Mouse (Mus musculus): ENCODE measurements around the gene Grhpr. TPM values are rescaled to one million over a fixed set of nuclear protein-coding genes. Genes with fewer than 3 reads are reported as not detected.
A peak's percentile ranks its signal among the peaks of the same experiment; 100 is the strongest.

The Grhpr gene
- total and polyA plus RNA-seq, 3 experiments = 27.3 to 76.4 TPM; not detected in 1

GRCm38 (mm10) chr4:45013031-45013431 is 31.8 kb downstream of the Grhpr start:
- Histone ChIP-seq H3K9ac (ENCODE audit: control insufficient read depth, low read depth, low read length, poor library complexity, severe bottlenecking) (peak overlapping the region; percentile 66), H3K27me3 (ENCODE audit: control insufficient read depth in 1 of 2, insufficient read depth in 2 of 2, low read length in 2 of 2) (no peaks in the 10 kb centered on the region), H3K4me1 (ENCODE audit: control insufficient read depth in 1 of 2, insufficient read depth in 2 of 2, low read length in 2 of 2) (peaks cover 4 to 20% of the 10 kb centered on the region in 2 experiments; a peak in 3 of 4 replicates), H3K27ac (ENCODE audit: control insufficient read depth, low read depth, low read length) (peak overlapping the region; percentile 97), H3K4me3 (ENCODE audit: control insufficient read depth in 1 of 2, insufficient read depth in 1 of 2, low read depth in 2 of 2, low read length in 2 of 2) (peak overlapping the region; percentile 67 to 72), H3K9me3 (replicated peaks; ENCODE audit: insufficient read depth, low read length) (no peaks in the 10 kb centered on the region), H3K79me2 (ENCODE audit: control insufficient read depth, insufficient read depth, low read length, poor library complexity) (peaks cover 16% of the 10 kb centered on the region), H3K36me3 (ENCODE audit: control insufficient read depth in 1 of 2, insufficient read depth in 2 of 2, low read length in 2 of 2) (peaks cover 0 to 21% of the 10 kb centered on the region in 2 experiments; a peak in 2 of 4 replicates)
- peak; percentile 87 for DNase-seq (ENCODE audit: low read depth, low spot score)
- TF ChIP-seq POLR2A (IDR thresholded peaks at IDR 0.05; ENCODE audit: control insufficient read depth in 1 of 2, insufficient read depth in 1 of 2, low read depth in 1 of 2, low read length in 2 of 2, poor library complexity in 1 of 2) = peak; percentile 5 to 38; a peak in 1 of 4 replicates
- peak; percentile 89 for TF ChIP-seq SIN3A (IDR thresholded peaks at IDR 0.05; ENCODE audit: low read length)
- TF ChIP-seq ZMIZ1 (IDR thresholded peaks at IDR 0.05; ENCODE audit: low read depth, low read length) = no peak
- no peak for TF ChIP-seq JUND (IDR thresholded peaks at IDR 0.05; ENCODE audit: low read depth, low read length)
- peak; percentile 99 for TF ChIP-seq RCOR1 (IDR thresholded peaks at IDR 0.05; ENCODE audit: low read depth, low read length)
- TF ChIP-seq MAZ (IDR thresholded peaks at IDR 0.05; ENCODE audit: low read depth, low read length) = peak; percentile 77
- no peak for TF ChIP-seq RAD21 (IDR thresholded peaks at IDR 0.05; ENCODE audit: low read depth, low read length)
- no peak for TF ChIP-seq CTCF (IDR thresholded peaks at IDR 0.05 in 2 of 3, conservative IDR thresholded peaks at IDR 0.05 in 1 of 3; ENCODE audit: control insufficient read depth in 1 of 3, insufficient read depth in 1 of 3, low read depth in 2 of 3, low read length in 3 of 3, poor library complexity in 1 of 3, severe bottlenecking in 1 of 3)
- TF ChIP-seq SMC3 (IDR thresholded peaks at IDR 0.05; ENCODE audit: low read depth, low read length) = no peak; the same call in 1 of the 2 replicates
- no peak for TF ChIP-seq USF2 (IDR thresholded peaks at IDR 0.05; ENCODE audit: borderline replicate concordance in 1 of 2, insufficient read depth in 1 of 2, low read depth in 1 of 2, low read length in 2 of 2)
- no peak for TF ChIP-seq POLR2AphosphoS2 (IDR thresholded peaks at IDR 0.05; ENCODE audit: low read length)
- TF ChIP-seq TAL1 (IDR thresholded peaks at IDR 0.05; ENCODE audit: low read length) = peak; percentile 46
- no peak for TF ChIP-seq HCFC1 (IDR thresholded peaks at IDR 0.05; ENCODE audit: low read depth, low read length)
- TF ChIP-seq ZKSCAN1 (IDR thresholded peaks at IDR 0.05; ENCODE audit: low read depth, low read length) = no peak
- peak; percentile 60; the same call in 1 of the 2 replicates for TF ChIP-seq BHLHE40 (IDR thresholded peaks at IDR 0.05; ENCODE audit: borderline replicate concordance, low read depth, low read length)
- peak; percentile 67; the same call in 1 of the 2 replicates for TF ChIP-seq MAX (IDR thresholded peaks at IDR 0.05; ENCODE audit: low read length)
- TF ChIP-seq E2F4 (IDR thresholded peaks at IDR 0.05; ENCODE audit: borderline replicate concordance, low read depth, low read length) = 0 out of 2 replicates have a peak, but pooled peaks have one; percentile 53
- peak; percentile 84; the same call in 1 of the 2 replicates for TF ChIP-seq MAFK (IDR thresholded peaks at IDR 0.05; ENCODE audit: borderline replicate concordance, low read depth, low read length)
- peak; percentile 97 for TF ChIP-seq GATA1 (IDR thresholded peaks at IDR 0.05; ENCODE audit: low read depth, low read length)
- TF ChIP-seq GABPA (IDR thresholded peaks at IDR 0.05; ENCODE audit: low read depth, low read length) = no peak
- TF ChIP-seq USF1 (IDR thresholded peaks at IDR 0.05; ENCODE audit: low read depth, low read length) = no peak
- 0 out of 2 replicates have a peak, but pooled peaks have one; percentile 59 for TF ChIP-seq UBTF (IDR thresholded peaks at IDR 0.05; ENCODE audit: borderline replicate concordance, insufficient read depth, low read depth, low read length)
- no peak; the same call in 1 of the 2 replicates for TF ChIP-seq NELFE (IDR thresholded peaks at IDR 0.05; ENCODE audit: low read depth, low read length)
- TF ChIP-seq POLR2AphosphoS5 (IDR thresholded peaks at IDR 0.05; ENCODE audit: borderline replicate concordance, low read depth, low read length) = no peak
- no peak for TF ChIP-seq ZC3H11A (IDR thresholded peaks at IDR 0.05; ENCODE audit: low read depth, low read length)
- peak; percentile 32; the same call in 1 of the 2 replicates for TF ChIP-seq TBP (IDR thresholded peaks at IDR 0.05; ENCODE audit: low read depth, low read length)
- no peak for TF ChIP-seq KAT2A (conservative IDR thresholded peaks at IDR 0.05; ENCODE audit: low read depth, low read length)
- TF ChIP-seq EP300 (IDR thresholded peaks at IDR 0.05; ENCODE audit: low read depth in 1 of 2, low read length in 2 of 2) = peak; percentile 96 to 98
- peak; percentile 40; the same call in 1 of the 2 replicates for TF ChIP-seq NRF1 (IDR thresholded peaks at IDR 0.05; ENCODE audit: insufficient read depth, low read depth, low read length, poor library complexity, severe bottlenecking)
- TF ChIP-seq CHD2 (IDR thresholded peaks at IDR 0.05; ENCODE audit: low read length) = no peak
- no peak for TF ChIP-seq MEF2A (IDR thresholded peaks at IDR 0.05; ENCODE audit: extremely low read depth, insufficient replicate concordance, low read depth, low read length, poor library complexity, severe bottlenecking)
- peak; percentile 13; the same call in 1 of the 2 replicates for TF ChIP-seq MXI1 (IDR thresholded peaks at IDR 0.05; ENCODE audit: low read depth, low read length)
- peak; percentile 82; the same call in 1 of the 2 replicates for TF ChIP-seq MYC (IDR thresholded peaks at IDR 0.05; ENCODE audit: low read depth, low read length)
- no peak; the same call in 1 of the 2 replicates for TF ChIP-seq CHD1 (IDR thresholded peaks at IDR 0.05; ENCODE audit: low read depth, low read length)
- peak; percentile 88 for TF ChIP-seq TCF12 (IDR thresholded peaks at IDR 0.05; ENCODE audit: low read depth, low read length)
- TF ChIP-seq MYB (IDR thresholded peaks at IDR 0.05; ENCODE audit: low read depth, low read length) = peak; percentile 79
- TF ChIP-seq ZNF384 (IDR thresholded peaks at IDR 0.05; ENCODE audit: low read depth, low read length) = no peak

All from MEL (cell line).